Mouse (Mus musculus): ENCODE data around the gene Med12l. TPM values are rescaled to one million over a fixed set of nuclear protein-coding genes. Genes with fewer than 3 reads are reported as not detected.

Gene Med12l
- polyA plus RNA-seq, 1 experiment from 2014 or later: 6.5 TPM

GRCm38 (mm10) chr3:59187336-59187735 is 181.7 kb downstream of the Med12l start:
- Histone ChIP-seq H3K36me3 (ENCODE audit: control insufficient read depth, insufficient read depth, low read length) (no peaks in the 10 kb centered on the region), H3K27ac (replicated peaks; ENCODE audit: low read depth, low read length) (no peak overlapping the region), H3K4me1 (ENCODE audit: control insufficient read depth, insufficient read depth, low read length) (no peaks in the 10 kb centered on the region), H3K27me3 (ENCODE audit: control insufficient read depth, insufficient read depth, low read length) (no peaks in the 10 kb centered on the region), H3K4me2 (ENCODE audit: low read length) (no peak overlapping the region), H3K9me3 (ENCODE audit: control insufficient read depth, low read length) (no peaks in the 10 kb centered on the region), H3K9ac (replicated peaks; ENCODE audit: low read length) (no peak overlapping the region), H3K4me3 (replicated peaks; ENCODE audit: low read depth, low read length) (no peak overlapping the region)
- WGBS: 86% methylated on average over 4 of the region's 4 CpGs
- no peak for DNase-seq
- ATAC-seq (ENCODE audit: low FRiP score, low TSS enrichment): no peak

- H3K36me3 ChIP-seq (ENCODE audit: control insufficient read depth, insufficient read depth, low read length): no peaks in the 10 kb centered on the region
- no peak overlapping the region for H3K4me2 ChIP-seq (ENCODE audit: low read length)
- no peak for DNase-seq
- no peak overlapping the region for H3K9ac ChIP-seq (replicated peaks; ENCODE audit: low read length)
- WGBS: 97% methylated on average over 6 of the region's 6 CpGs
- no peak for ATAC-seq (ENCODE audit: low FRiP score, low TSS enrichment)
- no peak overlapping the region for H3K4me3 ChIP-seq (replicated peaks; ENCODE audit: low read depth, low read length)
- H3K4me1 ChIP-seq (ENCODE audit: control insufficient read depth, insufficient read depth, low read length): no peaks in the 10 kb centered on the region
- no peak overlapping the region for H3K27ac ChIP-seq (replicated peaks; ENCODE audit: low read depth, low read length)
- no peaks in the 10 kb centered on the region for H3K9me3 ChIP-seq (ENCODE audit: control insufficient read depth, low read length)
- no peaks in the 10 kb centered on the region for H3K27me3 ChIP-seq (ENCODE audit: control insufficient read depth, insufficient read depth, low read length)
Observed at GRCm38 (mm10) chr3:59191674-59192073, 186.0 kb downstream of the Med12l start.

- H3K36me3 ChIP-seq (ENCODE audit: control insufficient read depth, insufficient read depth, low read length): no peaks in the 10 kb centered on the region
- H3K4me2 ChIP-seq (ENCODE audit: low read length): no peak overlapping the region
- WGBS: 93% methylated on average over 7 of the region's 7 CpGs
- H3K9me3 ChIP-seq (ENCODE audit: control insufficient read depth, low read length): no peaks in the 10 kb centered on the region
- no peak overlapping the region for H3K9ac ChIP-seq (replicated peaks; ENCODE audit: low read length)
- H3K4me3 ChIP-seq (replicated peaks; ENCODE audit: low read depth, low read length): no peak overlapping the region
- H3K4me1 ChIP-seq (ENCODE audit: control insufficient read depth, insufficient read depth, low read length): no peaks in the 10 kb centered on the region
- DNase-seq (no peak), ATAC-seq (ENCODE audit: low FRiP score, low TSS enrichment) (no peak)
- no peaks in the 10 kb centered on the region for H3K27me3 ChIP-seq (ENCODE audit: control insufficient read depth, insufficient read depth, low read length)
- no peak overlapping the region for H3K27ac ChIP-seq (replicated peaks; ENCODE audit: low read depth, low read length)
Observed at GRCm38 (mm10) chr3:59194099-59194498, 188.5 kb downstream of the Med12l start.

GRCm38 (mm10) chr3:59194938-59195337 is 189.3 kb downstream of the Med12l start, which contains the start of gene Gpr87:
Gpr87 (minus strand) TSS chr3:59195104.
- Histone ChIP-seq H3K9me3 (ENCODE audit: control insufficient read depth, low read length) (no peaks in the 10 kb centered on the region), H3K36me3 (ENCODE audit: control insufficient read depth, insufficient read depth, low read length) (no peaks in the 10 kb centered on the region), H3K9ac (replicated peaks; ENCODE audit: low read length) (no peak within 1 kb of the TSS), H3K4me3 (replicated peaks; ENCODE audit: low read depth, low read length) (no peak within 1 kb of the TSS), H3K4me2 (ENCODE audit: low read length) (no peak within 1 kb of the TSS), H3K27me3 (ENCODE audit: control insufficient read depth, insufficient read depth, low read length) (no peaks in the 10 kb centered on the region), H3K4me1 (ENCODE audit: control insufficient read depth, insufficient read depth, low read length) (no peaks in the 10 kb centered on the region), H3K27ac (replicated peaks; ENCODE audit: low read depth, low read length) (no peak within 1 kb of the TSS)
- DNase-seq (no peak), ATAC-seq (ENCODE audit: low FRiP score, low TSS enrichment) (no peak)
- 88% methylated on average over 7 of the region's 7 CpGs for WGBS

GRCm38 (mm10) chr3:59197329-59197948 is 191.8 kb downstream of the Med12l start:
- H3K4me2 ChIP-seq (ENCODE audit: low read length): no peak overlapping the region
- H3K27me3 ChIP-seq (ENCODE audit: control insufficient read depth, insufficient read depth, low read length): no peaks in the 10 kb centered on the region
- H3K9me3 ChIP-seq (ENCODE audit: control insufficient read depth, low read length): no peaks in the 10 kb centered on the region
- H3K4me3 ChIP-seq (replicated peaks; ENCODE audit: low read depth, low read length): no peak overlapping the region
- ATAC-seq (ENCODE audit: low FRiP score, low TSS enrichment) (no peak), DNase-seq (no peak)
- no peak overlapping the region for H3K9ac ChIP-seq (replicated peaks; ENCODE audit: low read length)
- no peaks in the 10 kb centered on the region for H3K4me1 ChIP-seq (ENCODE audit: control insufficient read depth, insufficient read depth, low read length)
- WGBS: 88% methylated on average over 4 of the region's 4 CpGs
- no peaks in the 10 kb centered on the region for H3K36me3 ChIP-seq (ENCODE audit: control insufficient read depth, insufficient read depth, low read length)
- H3K27ac ChIP-seq (replicated peaks; ENCODE audit: low read depth, low read length): no peak overlapping the region

- Histone ChIP-seq H3K27ac (replicated peaks; ENCODE audit: low read depth, low read length) (no peak overlapping the region), H3K36me3 (ENCODE audit: control insufficient read depth, insufficient read depth, low read length) (no peaks in the 10 kb centered on the region), H3K9ac (replicated peaks; ENCODE audit: low read length) (no peak overlapping the region), H3K27me3 (ENCODE audit: control insufficient read depth, insufficient read depth, low read length) (no peaks in the 10 kb centered on the region), H3K4me2 (ENCODE audit: low read length) (no peak overlapping the region), H3K4me1 (ENCODE audit: control insufficient read depth, insufficient read depth, low read length) (no peaks in the 10 kb centered on the region), H3K4me3 (replicated peaks; ENCODE audit: low read depth, low read length) (no peak overlapping the region), H3K9me3 (ENCODE audit: control insufficient read depth, low read length) (no peaks in the 10 kb centered on the region)
- DNase-seq (no peak), ATAC-seq (ENCODE audit: low FRiP score, low TSS enrichment) (no peak)
- 86% methylated on average over 8 of the region's 8 CpGs for WGBS
Observed at GRCm38 (mm10) chr3:59203802-59204520, 198.3 kb downstream of the Med12l start.

- Histone ChIP-seq H3K9me3 (ENCODE audit: control insufficient read depth, low read length) (no peaks in the 10 kb centered on the region), H3K4me3 (replicated peaks; ENCODE audit: low read depth, low read length) (no peak overlapping the region), H3K4me2 (ENCODE audit: low read length) (no peak overlapping the region), H3K9ac (replicated peaks; ENCODE audit: low read length) (no peak overlapping the region), H3K27ac (replicated peaks; ENCODE audit: low read depth, low read length) (no peak overlapping the region), H3K27me3 (ENCODE audit: control insufficient read depth, insufficient read depth, low read length) (no peaks in the 10 kb centered on the region), H3K36me3 (ENCODE audit: control insufficient read depth, insufficient read depth, low read length) (no peaks in the 10 kb centered on the region), H3K4me1 (ENCODE audit: control insufficient read depth, insufficient read depth, low read length) (no peaks in the 10 kb centered on the region)
- no peak for ATAC-seq (ENCODE audit: low FRiP score, low TSS enrichment)
- WGBS: 88% methylated on average over 11 of the region's 11 CpGs
- no peak for DNase-seq
Observed at GRCm38 (mm10) chr3:59204719-59205503, 199.3 kb downstream of the Med12l start.

GRCm38 (mm10) chr3:59205941-59206340 is 200.3 kb downstream of the Med12l start:
- no peaks in the 10 kb centered on the region for H3K36me3 ChIP-seq (ENCODE audit: control insufficient read depth, insufficient read depth, low read length)
- WGBS: 86% methylated on average over 4 of the region's 4 CpGs
- no peak overlapping the region for H3K9ac ChIP-seq (replicated peaks; ENCODE audit: low read length)
- H3K4me2 ChIP-seq (ENCODE audit: low read length): no peak overlapping the region
- ATAC-seq (ENCODE audit: low FRiP score, low TSS enrichment) (no peak), DNase-seq (no peak)
- H3K27ac ChIP-seq (replicated peaks; ENCODE audit: low read depth, low read length): no peak overlapping the region
- H3K9me3 ChIP-seq (ENCODE audit: control insufficient read depth, low read length): no peaks in the 10 kb centered on the region
- H3K4me3 ChIP-seq (replicated peaks; ENCODE audit: low read depth, low read length): no peak overlapping the region
- no peaks in the 10 kb centered on the region for H3K27me3 ChIP-seq (ENCODE audit: control insufficient read depth, insufficient read depth, low read length)
- no peaks in the 10 kb centered on the region for H3K4me1 ChIP-seq (ENCODE audit: control insufficient read depth, insufficient read depth, low read length)
